Mouse (Mus musculus): ENCODE measurements around the gene Plscr3.

DNA sequence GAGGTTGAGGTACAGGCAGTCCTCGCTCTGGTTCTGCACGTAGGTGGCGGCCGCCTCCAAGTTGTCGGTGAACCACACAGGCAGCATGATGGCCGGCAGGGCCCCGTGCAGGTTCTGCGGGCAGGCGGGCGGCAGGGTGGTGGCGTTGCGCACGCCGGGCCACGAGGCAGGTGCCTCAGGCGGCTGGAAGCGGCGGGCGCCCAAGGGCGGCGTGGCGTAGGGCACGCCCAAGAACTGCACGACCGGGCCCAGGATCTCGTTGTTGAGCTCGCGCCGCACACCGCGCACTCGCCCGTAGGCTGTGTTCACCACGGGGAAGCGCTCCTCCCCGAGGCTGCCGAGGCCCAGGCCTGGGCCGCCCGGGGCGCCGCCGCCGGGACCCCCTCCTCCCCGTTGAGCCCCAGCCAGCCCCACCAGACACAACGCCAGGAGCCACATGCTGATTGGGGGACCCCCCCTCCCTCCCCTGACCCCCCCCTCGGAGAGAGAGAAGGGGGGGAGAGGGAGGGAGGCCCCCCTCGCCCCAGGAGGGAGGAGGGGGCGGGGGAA, 12.1 kb upstream of the Plscr3 start:
- TF ChIP-seq CTCF (IDR thresholded peaks at IDR 0.05; ENCODE audit: control insufficient read depth, insufficient read depth, insufficient read length) (no peak), USF1 (IDR thresholded peaks at IDR 0.05; ENCODE audit: low read depth) (no peak), CEBPB (IDR thresholded peaks at IDR 0.05; ENCODE audit: low read depth) (no peak), MYOD1 (IDR thresholded peaks at IDR 0.05; ENCODE audit: control insufficient read depth, insufficient read length, low read depth) (no peak)
